Mouse (Mus musculus) testis, postnatal 14 days (tissue): ENCODE results near the gene Esyt1.
"Not testable (repeated sequence)": the region's sequence is repeated elsewhere in the genome, so short reads cannot be mapped to it uniquely, and the experiment has no call there.

ENCODE experiments used
- DNase-seq: peaks from one replicate; pipeline ENCODE4 v3.0.0; 2021; ENCODE audit warnings: low spot score

Esyt1 gene

DNA sequence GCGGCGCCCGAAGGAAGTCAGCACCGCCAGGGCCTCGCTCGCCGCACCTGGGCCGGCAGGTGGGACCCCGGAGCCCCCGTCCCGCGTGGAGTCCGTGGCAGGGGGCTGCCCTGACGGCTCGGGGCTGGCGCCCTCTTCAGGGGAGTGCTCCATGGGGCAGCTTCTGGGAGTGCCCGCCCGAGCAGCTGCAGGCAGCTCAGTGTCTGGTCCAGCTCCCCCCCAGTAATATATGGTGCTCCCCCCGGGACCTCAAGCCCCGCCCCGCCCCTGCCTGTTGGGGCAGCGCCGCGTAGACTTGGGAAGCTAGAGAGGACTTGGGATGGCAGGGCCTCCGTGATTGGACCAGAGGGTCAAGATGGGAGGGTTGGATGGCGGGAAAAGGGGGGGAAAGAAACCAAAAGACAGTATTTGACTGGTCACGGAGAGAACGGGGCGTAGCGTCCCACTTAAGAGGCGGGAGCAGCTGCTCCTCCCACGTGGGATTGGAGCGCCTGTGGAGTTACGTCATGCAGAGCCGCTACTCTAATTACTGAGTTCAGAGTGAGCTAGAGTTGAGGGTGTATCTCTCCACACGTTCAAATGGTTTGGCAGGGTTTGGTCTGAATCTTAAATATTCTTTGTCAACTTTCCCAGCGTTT, at the start of gene Esyt1:
Gene Esyt1, minus strand, starts transcription at position 201 of the 638 bp plus-strand sequence.
- peak; percentile 91 for DNase-seq

- DNase-seq: no peak
Measured at GRCm38 (mm10) chr10:128575063-128575462, 49.4 kb upstream of the Esyt1 start.

GRCm38 (mm10) chr10:128565788-128566531, 40.3 kb upstream of the Esyt1 start, which contains the start of gene Pa2g4:
TSS of gene Pa2g4 (minus strand) at chr10:128565987.
- DNase-seq: peak; percentile 99

GRCm38 (mm10) chr10:128565206-128565787, 39.6 kb upstream of the Esyt1 start:
- no peak for DNase-seq

- no peak for DNase-seq
Measured at GRCm38 (mm10) chr10:128563544-128563943, 37.9 kb upstream of the Esyt1 start.

GRCm38 (mm10) chr10:128556963-128557362, 31.3 kb upstream of the Esyt1 start:
- DNase-seq: no peak

- no peak for DNase-seq
Measured at GRCm38 (mm10) chr10:128556286-128556685, 30.6 kb upstream of the Esyt1 start.

DNA sequence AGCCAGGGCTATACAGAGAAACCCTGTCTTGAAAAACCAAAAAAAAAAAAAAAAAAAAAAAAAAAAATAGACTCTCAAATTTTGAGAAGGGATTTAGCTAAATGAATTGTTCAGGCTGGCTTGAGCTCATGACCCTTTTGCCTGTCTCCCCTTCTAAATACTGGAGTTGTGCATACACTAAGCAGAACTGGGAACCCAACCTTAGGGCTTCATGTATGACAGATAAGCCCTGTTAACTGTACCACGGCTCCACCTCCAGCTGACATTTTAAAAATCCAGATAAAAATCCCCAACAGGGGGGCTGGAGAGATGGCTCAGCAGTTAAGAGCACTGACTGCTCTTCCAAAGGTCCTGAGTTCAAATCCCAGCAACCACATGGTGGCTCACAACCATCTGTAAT, 29.9 kb upstream of the Esyt1 start:
- DNase-seq: not testable (repeated sequence)

DNA sequence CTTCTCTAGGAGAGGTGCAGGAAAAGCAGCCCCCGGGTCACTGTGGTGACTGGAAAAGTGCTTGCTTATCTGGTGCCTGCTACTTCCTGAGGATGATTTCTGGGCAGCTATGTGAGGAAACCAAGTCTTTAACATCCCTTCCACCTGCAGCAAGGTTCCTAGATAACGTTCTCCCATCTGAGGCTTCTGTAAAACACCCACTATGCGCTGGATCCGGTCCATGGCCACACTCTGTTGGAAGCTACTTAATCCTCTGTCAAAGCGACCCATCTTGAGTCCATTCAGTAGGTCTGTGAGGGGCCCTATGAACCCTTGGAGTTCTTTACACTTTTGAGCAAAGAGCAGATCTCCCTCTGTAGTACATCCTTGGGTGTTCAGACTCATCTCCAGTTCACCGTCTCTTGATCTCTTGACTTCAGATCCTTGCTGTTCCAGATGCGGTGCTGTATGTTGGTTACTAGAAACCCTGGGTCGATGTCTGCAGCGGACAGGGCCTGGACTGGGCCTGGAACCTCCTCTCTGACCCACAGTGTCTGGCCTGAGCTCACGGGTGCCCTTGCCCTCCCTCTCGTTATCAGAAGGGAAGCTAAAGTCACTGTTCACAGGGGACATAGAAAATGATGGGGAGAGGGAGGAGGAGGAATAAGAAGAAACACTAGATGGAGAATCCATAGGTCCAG, 24.6 kb upstream of the Esyt1 start:
- DNase-seq: not testable (repeated sequence)

- not testable (repeated sequence) for DNase-seq
Measured at GRCm38 (mm10) chr10:128549682-128550057, 24.0 kb upstream of the Esyt1 start.

DNA sequence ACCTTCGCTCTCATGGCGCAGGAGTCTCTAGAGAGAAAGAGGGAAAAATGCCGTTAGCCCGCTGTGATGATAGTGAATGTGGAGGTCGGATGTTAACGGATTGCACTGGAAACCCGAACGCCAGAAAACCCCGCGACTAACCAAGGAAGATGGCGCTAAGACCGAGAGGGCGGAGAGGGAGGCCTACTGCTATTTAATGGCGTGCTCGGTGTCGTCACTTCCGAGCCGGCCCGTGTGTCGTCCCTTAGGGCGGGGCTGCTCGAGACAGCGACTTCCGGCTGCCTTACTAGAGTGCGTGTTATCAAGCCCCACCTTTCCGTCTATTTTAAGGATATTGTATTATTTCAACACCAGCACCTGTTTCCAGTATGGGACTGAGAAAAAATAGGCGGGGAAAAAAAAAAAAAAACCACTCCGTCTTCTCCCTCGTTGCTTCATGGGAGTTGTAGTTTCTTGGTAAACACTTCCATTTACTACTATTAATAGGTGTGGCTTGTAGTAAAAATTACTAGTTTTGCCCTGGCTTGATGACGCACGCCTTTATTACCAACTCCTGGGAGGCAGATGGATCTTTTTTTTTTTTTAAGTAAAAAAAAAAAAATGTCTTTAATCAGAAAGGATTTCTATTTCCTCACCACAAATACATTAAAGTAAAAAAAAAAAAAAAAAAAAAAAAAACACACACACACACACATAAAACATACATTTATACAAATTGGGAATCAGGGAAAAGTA, 23.4 kb upstream of the Esyt1 start, which contains the start of gene Rpl41:
Gene Rpl41, minus strand, starts transcription at position 359 of the 735 bp plus-strand sequence.
- peak; percentile 92 for DNase-seq

GRCm38 (mm10) chr10:128548051-128548791, 22.6 kb upstream of the Esyt1 start:
- DNase-seq: not testable (repeated sequence)

- peak; percentile 96 for DNase-seq
Measured at GRCm38 (mm10) chr10:128547361-128548032, 21.8 kb upstream of the Esyt1 start, which contains the start of gene Zc3h10. TSS of gene Zc3h10 (minus strand) at chr10:128547774.

DNA sequence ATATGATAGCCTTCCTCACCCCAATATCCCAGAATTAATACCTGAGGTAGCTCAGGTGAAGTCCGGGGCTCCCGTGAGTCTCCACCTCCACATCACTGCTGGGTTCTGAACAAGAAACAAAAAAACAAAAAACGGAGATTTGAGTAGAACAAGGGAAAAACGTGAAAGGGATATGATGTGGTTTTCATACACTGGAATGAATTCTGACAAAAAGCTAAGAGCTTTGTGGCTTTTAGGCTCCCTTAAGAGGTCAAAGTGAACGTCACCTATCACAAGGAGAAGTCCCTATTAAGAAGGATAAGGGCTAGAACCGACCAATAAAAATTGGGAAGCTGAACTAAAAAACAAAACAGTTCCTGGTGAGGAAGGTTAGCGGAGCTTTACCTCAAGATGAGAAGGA, 21.1 kb upstream of the Esyt1 start:
- DNase-seq: no peak

DNA sequence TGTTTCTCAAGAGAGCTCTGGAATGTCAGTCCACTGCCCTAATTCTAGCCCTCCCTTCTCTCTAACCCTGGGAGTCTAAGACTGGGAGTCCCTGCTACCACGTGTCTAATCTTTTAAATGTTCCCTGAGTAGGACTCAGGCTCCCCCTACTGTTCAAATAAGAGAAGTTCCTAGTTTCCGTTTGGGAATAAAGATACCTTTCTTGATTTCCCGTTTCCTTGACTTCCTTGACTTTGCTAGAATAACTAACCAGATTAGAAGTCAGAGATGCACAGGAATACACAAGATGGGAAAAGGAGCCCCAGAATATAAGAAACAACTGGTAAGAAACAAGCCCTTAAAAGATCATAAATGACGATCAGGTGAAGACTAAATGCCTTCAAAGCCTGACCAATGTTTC, 20.7 kb upstream of the Esyt1 start:
- DNase-seq: no peak

GRCm38 (mm10) chr10:128545570-128545898, 19.9 kb upstream of the Esyt1 start:
- no peak for DNase-seq

- no peak for DNase-seq
Measured at GRCm38 (mm10) chr10:128544674-128545569, 19.3 kb upstream of the Esyt1 start.

- no peak for DNase-seq
Measured at GRCm38 (mm10) chr10:128544151-128544657, 18.5 kb upstream of the Esyt1 start.

DNA sequence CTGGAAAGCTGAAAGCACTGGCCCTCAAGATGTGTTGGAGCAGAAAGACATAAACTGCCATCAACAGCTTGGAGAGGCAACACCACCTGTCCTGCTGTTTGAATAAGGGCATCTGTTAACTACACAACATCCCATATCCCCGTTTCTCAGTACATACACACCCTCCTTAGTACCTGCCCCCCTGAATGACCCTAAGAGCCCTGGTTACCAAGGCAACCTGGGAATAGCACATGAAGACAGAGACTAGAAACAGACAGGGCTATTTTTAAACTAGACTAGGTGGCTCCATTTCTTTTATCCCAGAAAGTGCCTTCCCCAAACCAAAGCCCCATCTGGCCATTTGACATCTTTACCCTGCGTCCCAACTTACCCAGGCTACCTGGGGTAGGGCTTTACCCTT, 17.4 kb upstream of the Esyt1 start:
- DNase-seq: no peak
